Mouse (Mus musculus) T-helper 17 cell (primary cell): ENCODE data around the gene Pkd1.

Source experiments
- in situ Hi-C, 2 experiments: fragments of 300-600 bp; cut with MboI, MseI; formaldehyde crosslinking; loops; 1 replicate in 1 of 2; 2 replicates in 1 of 2; pipeline ENCODE4 v1.15.1; 2025; ENCODE audit warnings: high pct_unique_total_duplicates in 2 of 2

Gene Pkd1

DNA sequence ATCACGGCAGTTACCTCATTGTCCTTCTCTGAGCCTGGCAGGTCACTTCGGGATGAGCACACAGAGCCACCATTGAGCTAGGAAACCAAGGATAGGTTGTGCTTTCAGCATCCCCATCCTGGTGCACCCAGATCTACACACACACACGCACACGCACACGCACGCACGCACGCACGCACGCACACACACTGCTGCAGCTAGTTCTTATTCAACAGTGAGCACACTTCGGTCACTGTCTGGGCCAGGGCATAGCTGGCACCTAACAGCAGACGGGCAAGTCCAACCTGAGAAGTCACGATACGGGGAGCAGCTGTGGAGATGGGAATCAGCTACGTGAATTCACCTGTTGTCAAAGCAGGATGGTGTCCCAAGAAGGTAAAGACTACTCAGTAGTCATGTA lies 90.9 kb downstream of the Pkd1 start:
- in situ Hi-C loops: no loop called here

DNA sequence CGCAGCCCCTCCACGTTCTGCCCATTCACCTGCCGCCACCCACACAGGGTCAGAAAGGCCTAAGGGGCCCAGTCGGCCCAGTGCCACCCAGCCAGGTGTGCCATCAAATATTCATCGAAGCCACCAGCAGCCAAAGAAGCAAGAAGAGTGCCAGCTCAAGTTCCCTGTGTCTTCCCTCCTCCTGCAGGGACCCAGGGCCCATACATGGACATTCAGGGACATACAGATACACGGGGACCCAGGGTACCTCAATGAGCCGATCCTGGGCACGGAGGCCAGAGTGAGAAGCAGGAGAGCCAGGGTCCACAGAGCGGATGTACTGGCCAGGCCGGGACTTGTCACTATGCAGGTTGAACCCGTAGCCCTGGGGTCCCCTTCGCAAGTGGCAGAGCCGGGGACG lies 92.3 kb downstream of the Pkd1 start:
- in situ Hi-C loops: no loop called here

DNA sequence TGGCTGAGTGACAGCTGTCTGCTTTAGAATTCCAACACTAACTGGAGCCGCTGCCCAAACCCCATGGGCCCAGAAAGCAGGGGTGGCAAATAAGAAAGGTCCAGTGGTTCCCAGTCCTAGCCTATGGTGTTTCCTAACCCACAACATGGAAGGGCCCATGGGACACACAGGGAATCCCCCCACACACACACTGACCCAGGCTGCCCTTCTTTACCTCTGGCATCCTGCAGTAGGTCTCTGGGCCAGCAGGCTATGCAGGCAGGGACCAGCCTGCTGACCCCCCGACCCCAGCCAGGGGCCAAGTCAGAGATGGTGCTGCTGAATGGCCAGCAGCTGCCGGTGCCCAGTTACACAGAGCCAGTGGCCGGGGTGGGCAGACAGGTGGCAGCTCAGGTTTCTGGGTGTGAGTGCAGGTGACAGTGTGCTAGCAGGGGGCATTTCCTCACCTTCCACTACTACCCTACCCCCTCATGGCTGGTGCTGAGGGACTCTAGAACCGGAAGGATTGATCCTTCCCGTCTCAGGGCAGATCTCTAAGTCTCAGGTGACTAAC lies 93.2 kb downstream of the Pkd1 start:
- in situ Hi-C loops: no loop called here

DNA sequence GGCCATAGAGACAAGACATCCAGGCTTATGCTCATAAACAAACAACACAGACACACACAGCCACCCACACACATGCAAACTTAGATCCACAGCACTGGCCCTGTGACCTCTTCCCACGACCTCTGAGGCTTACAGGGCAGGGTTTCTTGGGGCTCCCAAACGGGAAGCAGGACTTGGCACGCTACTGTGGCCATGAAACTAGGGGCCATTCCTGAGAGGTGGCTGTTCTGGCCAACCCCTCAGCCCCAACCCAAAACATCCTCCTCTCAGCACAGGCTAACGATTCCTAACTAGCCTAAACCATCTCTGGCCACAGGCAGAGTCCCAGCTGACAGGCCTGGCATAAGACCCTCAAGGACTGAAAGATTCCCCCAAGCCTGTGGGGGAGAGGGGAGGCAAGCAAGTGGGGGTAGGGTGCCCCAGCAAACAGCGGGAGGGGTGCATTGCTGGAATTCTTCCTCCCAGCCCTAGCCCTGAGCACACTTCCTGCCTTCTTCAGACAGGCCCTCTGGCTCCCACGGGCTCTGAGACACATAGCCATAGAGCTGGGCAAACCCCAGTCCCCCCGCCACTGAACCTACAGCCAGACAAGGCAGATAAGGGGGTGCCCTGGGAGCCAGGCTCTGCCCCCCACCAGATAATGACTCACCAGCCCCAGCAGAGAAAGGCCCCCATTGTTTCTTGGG lies 94.5 kb downstream of the Pkd1 start:
- in situ Hi-C loops: no loop called here

DNA sequence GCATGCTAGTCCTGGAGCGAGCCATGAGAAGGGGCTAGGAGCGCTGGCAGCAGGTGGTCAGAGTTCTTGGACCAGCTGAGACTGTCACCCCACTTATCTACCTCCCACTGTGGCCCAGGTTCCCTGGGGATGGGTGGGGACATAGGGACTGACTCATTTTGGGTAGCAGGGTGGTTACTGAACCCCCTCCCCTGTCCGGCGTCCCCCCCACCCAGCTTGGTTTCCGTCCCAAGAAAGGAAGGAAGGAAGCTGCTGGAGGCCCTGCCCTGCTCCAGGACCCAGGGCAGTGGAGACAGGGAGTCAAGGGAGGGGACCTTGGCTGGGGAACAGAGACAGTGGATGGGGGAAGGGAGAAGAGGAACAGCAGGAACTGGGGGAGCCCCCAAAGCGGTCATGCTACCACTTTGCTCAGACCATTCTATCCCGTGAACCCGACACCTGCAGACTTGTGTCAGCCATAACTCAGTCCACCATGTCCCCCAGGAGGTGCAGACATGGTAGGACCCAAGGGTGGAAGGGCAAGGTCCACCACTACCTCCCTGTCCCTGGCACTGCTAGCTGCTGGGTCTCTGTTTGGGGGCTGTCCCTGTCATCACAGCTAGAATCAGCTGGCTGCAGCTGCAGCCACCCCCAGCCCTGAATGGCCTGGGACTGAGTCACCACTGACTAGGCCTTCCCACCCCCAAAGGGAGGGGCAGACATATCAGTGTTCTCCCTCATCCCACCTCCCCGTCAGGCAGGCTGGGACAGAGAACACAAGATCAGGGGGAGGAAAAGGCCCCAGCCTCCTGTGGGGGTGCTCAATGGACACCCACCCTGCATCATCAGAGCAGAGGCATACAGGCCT lies 95.5 kb downstream of the Pkd1 start:
- in situ Hi-C loops: no loop called here

DNA sequence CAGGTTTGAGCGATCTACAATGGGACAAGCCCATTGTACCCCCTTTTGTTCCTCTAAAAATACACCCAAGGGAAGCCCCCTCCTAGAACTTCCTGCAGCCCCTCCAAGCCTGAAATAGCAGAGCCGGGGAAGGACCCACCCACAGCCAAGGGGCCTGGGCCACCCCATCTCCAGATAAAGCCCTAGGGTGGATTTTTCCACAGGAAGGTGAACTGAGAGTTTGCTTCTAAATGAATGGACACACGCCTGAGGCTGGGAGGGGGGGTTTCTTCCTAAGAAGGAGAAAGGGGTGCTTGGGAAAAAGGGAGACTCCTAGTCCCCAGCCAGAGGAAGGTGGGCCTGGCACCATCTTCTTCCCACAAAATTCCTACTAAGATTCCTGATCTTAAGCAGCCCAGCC lies 96.3 kb downstream of the Pkd1 start:
- in situ Hi-C loops: no loop called here
